In genomic region chr7:91431594-91432240, GRCm38 (mm10) we compare ENCODE assay signal across 8 mouse cellular contexts.
DNase-seq lines count a peak whose midpoint lies in the region; ATAC-seq lines count a peak whose summit lies in the region.

No protein-coding gene starts in this region.

- H3K27me3 ChIP-seq in intestine, embryonic 14.5 days (replicated peaks; ENCODE audit: control insufficient read depth, insufficient read depth, low read length) = no peaks in the 10 kb centered on the region
- no peaks in the 10 kb centered on the region for H3K27me3 ChIP-seq in intestine, embryonic 15.5 days (replicated peaks)
- H3K27me3 ChIP-seq in midbrain, embryonic 15.5 days (replicated peaks) = no peaks in the 10 kb centered on the region

- no peak overlapping the region for H3K4me3 ChIP-seq in intestine, embryonic 14.5 days (ENCODE audit: low read depth, low read length)
- no peak overlapping the region for H3K4me3 ChIP-seq in intestine, embryonic 15.5 days (replicated peaks)
- no peak overlapping the region for H3K4me3 ChIP-seq in midbrain, embryonic 15.5 days

- ATAC-seq in intestine, embryonic 14.5 days (replicated peaks; ENCODE audit: low FRiP score, low TSS enrichment, low read depth) = 0 out of 2 replicates have a peak, but pooled peaks have one; percentile 53
- no peak for ATAC-seq in intestine, embryonic 15.5 days
- ATAC-seq in midbrain, embryonic 15.5 days (replicated peaks) = peak; percentile 50; the same call in 1 of the 2 replicates

- H3K4me2 ChIP-seq in intestine, embryonic 14.5 days (ENCODE audit: low read length) = no peak overlapping the region
- no peak overlapping the region for H3K4me2 ChIP-seq in intestine, embryonic 15.5 days (replicated peaks)
- no peak overlapping the region for H3K4me2 ChIP-seq in midbrain, embryonic 15.5 days

- DNase-seq in intestine, embryonic 14.5 days (ENCODE audit: low spot score) = peak; percentile 54
- peak; percentile 65 for DNase-seq in Muller cell, postnatal 12 days (ENCODE audit: inconsistent ontology term)
- DNase-seq in cerebellum, postnatal 10 days = peak; percentile 66 to 78
- DNase-seq in gastrocnemius, postnatal 36 days = peak; percentile 5 to 14
- peak; percentile 75 to 79 for DNase-seq in layer of hippocampus, postnatal 14 days (ENCODE audit: low spot score in 2 of 2)
- DNase-seq in testis, postnatal 10 days (ENCODE audit: low spot score) = peak; percentile 57

- intact Hi-C loops in gastrocnemius, postnatal 36 days (cut with DNase I) = no loop called here

- WGBS in intestine, embryonic 14.5 days = 42% methylated on average over 11 of the region's 11 CpGs
- WGBS in intestine, embryonic 15.5 days = 35% methylated on average over 11 of the region's 11 CpGs
- 40% methylated on average over 11 of the region's 11 CpGs for WGBS in midbrain, embryonic 15.5 days

- no peak overlapping the region for H3K27ac ChIP-seq in intestine, embryonic 14.5 days (ENCODE audit: low read depth)
- no peak overlapping the region for H3K27ac ChIP-seq in intestine, embryonic 15.5 days
- H3K27ac ChIP-seq in midbrain, embryonic 15.5 days = no peak overlapping the region

- no peaks in the 10 kb centered on the region for H3K9me3 ChIP-seq in intestine, embryonic 14.5 days (ENCODE audit: control insufficient read depth, low read length)
- H3K9me3 ChIP-seq in intestine, embryonic 15.5 days = no peaks in the 10 kb centered on the region
- H3K9me3 ChIP-seq in midbrain, embryonic 15.5 days = no peaks in the 10 kb centered on the region

- no peaks in the 10 kb centered on the region for H3K4me1 ChIP-seq in intestine, embryonic 14.5 days (replicated peaks; ENCODE audit: control insufficient read depth, insufficient read depth, low read length)
- no peaks in the 10 kb centered on the region for H3K4me1 ChIP-seq in intestine, embryonic 15.5 days (replicated peaks)
- H3K4me1 ChIP-seq in midbrain, embryonic 15.5 days = 0 out of 2 replicates have a peak, but pooled peaks cover 4% of the 10 kb centered on the region

- no peaks in the 10 kb centered on the region for H3K36me3 ChIP-seq in intestine, embryonic 14.5 days (ENCODE audit: control insufficient read depth, insufficient read depth, low read length)
- H3K36me3 ChIP-seq in intestine, embryonic 15.5 days = no peaks in the 10 kb centered on the region
- no peaks in the 10 kb centered on the region for H3K36me3 ChIP-seq in midbrain, embryonic 15.5 days (replicated peaks)

- no peak overlapping the region for H3K9ac ChIP-seq in intestine, embryonic 14.5 days (ENCODE audit: low read length)
- H3K9ac ChIP-seq in intestine, embryonic 15.5 days = no peak overlapping the region
- H3K9ac ChIP-seq in midbrain, embryonic 15.5 days = no peak overlapping the region

Comparison
In these comparisons a context has a peak if more than half of its experiments do, and no peak if none do; other contexts are left out.
1. DNase-seq: peak in every context shown above with its lines; median percentile 77 in layer of hippocampus, postnatal 14 days; 72 in cerebellum, postnatal 10 days; 65 in Muller cell, postnatal 12 days; 57 in testis, postnatal 10 days; 54 in intestine, embryonic 14.5 days; 10 in gastrocnemius, postnatal 36 days.